Mouse (Mus musculus) liver, embryonic 14.5 days (tissue): ENCODE results near the gene Vip. TPM values are rescaled to one million over a fixed set of nuclear protein-coding genes. Genes with fewer than 3 reads are reported as not detected.
A peak's percentile ranks its signal among the peaks of the same experiment; 100 is the strongest.

ENCODE experiments used
- ATAC-seq: fragments of 200-750 bp; cut with Nextera tagmentation; 2 replicates; pipeline ENCODE4 v1.8.0; 2017; ENCODE audit warnings: moderate number of reproducible peaks, mild to moderate bottlenecking, moderate library complexity; ENCODE audit not compliant: insufficient read depth
- DNase-seq, 3 experiments: peaks; one replicate each; pipeline ENCODE4 v3.0.0-alpha.2; 2012 to 2013; ENCODE audit warnings: low read depth in 3 of 3, low spot score in 3 of 3
- H3K27ac ChIP-seq: fragments of 300-500 bp; sonication (generic); 2 replicates; pipeline ENCODE4 v1.5.1; 2014; ENCODE audit warnings: moderate library complexity, mild to moderate bottlenecking, control low read depth, inconsistent platforms
- H3K27me3 ChIP-seq: fragments of 300-500 bp; sonication (generic); 2 replicates; pipeline ENCODE4 v1.6.1; 2014; ENCODE audit warnings: mild to moderate bottlenecking, low read length, moderate library complexity; ENCODE audit not compliant: control insufficient read depth, insufficient read depth
- H3K36me3 ChIP-seq: fragments of 300-500 bp; sonication (generic); replicated peaks from 2 replicates; pipeline ENCODE4 v1.6.1; 2014; ENCODE audit warnings: low read depth; ENCODE audit not compliant: control insufficient read depth, insufficient read depth
- H3K4me1 ChIP-seq, 2 experiments: fragments of 200-500 bp in 1 of 2; fragments of 300-500 bp in 1 of 2; sonication (generic) in 1 of 2; replicated peaks; 2 replicates each; pipeline ENCODE4 v1.6.1; 2012 to 2014; ENCODE audit warnings: antibody characterized with exemption in 1 of 2, inconsistent platforms in 1 of 2, low read length in 1 of 2; ENCODE audit not compliant: control insufficient read depth in 2 of 2, insufficient read depth in 2 of 2
- H3K4me2 ChIP-seq: fragments of 300-500 bp; sonication (generic); 2 replicates; pipeline ENCODE4 v1.6.1; 2014; ENCODE audit warnings: low read depth, mild to moderate bottlenecking, control low read depth, moderate library complexity
- H3K4me3 ChIP-seq, 2 experiments: fragments of 200-500 bp in 1 of 2; fragments of 300-500 bp in 1 of 2; sonication (generic) in 1 of 2; 2 replicates each; pipeline ENCODE4 v1.5.1; 2012 to 2014; ENCODE audit warnings: low read depth in 2 of 2, low read length in 2 of 2, mild to moderate bottlenecking in 2 of 2, control low read depth in 1 of 2, inconsistent platforms in 1 of 2, moderate library complexity in 1 of 2; ENCODE audit not compliant: insufficient read depth in 1 of 2
- H3K9ac ChIP-seq: fragments of 300-500 bp; sonication (generic); replicated peaks from 2 replicates; pipeline ENCODE4 v1.6.1; 2014; ENCODE audit warnings: mild to moderate bottlenecking, control low read depth, moderate library complexity
- H3K9me3 ChIP-seq: fragments of 300-500 bp; sonication (generic); 2 replicates; pipeline ENCODE4 v1.6.1; 2016; ENCODE audit warnings: low read length, mixed read lengths; ENCODE audit not compliant: control insufficient read depth
- CTCF ChIP-seq: IDR thresholded peaks from 2 replicates; pipeline ENCODE4 v1.5.1; 2016; ENCODE audit warnings: antibody characterized with exemption, low read depth, control low read depth
- EP300 ChIP-seq: IDR thresholded peaks from 2 replicates; pipeline ENCODE4 v1.6.1; 2016; ENCODE audit warnings: antibody characterized with exemption, low read depth
- WGBS: fragments of 180-500 bp; shearing (Covaris S2); extraction: QIAGEN DNeasy Blood & Tissue Kit; methylation state at CpG from one replicate; pipeline ENCODE4 v1.1.7; 2014; ENCODE audit not compliant: insufficient replicate concordance; 5-methylcytosine and 5-hydroxymethylcytosine counted together
- polyA plus RNA-seq, 2 experiments: library from polyadenylated mRNA; depleted of rRNA in 1 of 2; stranded (reverse) in 1 of 2; unstranded in 1 of 2; fragments of >200 nt; fragmentation: Nextera tagmentation in 1 of 2; extraction: Ambion mirVana in 1 of 2; gene quantifications; 2 replicates each; pipeline versions ENCODE4 v1.2.1 to v1.2.3; 2012 to 2014

Gene Vip
- polyA plus RNA-seq, 2 experiments: not detected

DNA sequence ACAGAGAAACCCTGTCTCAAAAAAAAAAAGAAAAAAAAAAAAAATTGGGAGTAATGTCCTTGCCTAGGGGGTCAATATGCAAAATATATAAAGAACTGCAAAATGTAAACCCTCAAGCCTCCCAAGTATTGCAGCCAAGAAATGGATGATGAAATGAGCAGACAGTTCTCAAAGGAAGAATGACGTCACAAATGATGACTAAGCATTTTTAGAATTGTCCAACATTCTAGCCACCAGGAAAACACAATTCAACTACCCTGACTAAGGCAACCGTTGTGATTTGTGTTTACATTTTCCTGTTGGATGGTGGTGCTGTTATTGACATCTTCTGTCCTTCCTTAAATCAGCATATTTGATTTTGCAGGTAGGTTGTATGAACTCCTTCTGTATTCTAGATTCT, 42.3 kb downstream of the Vip start:
- H3K4me2 ChIP-seq: no peak overlapping the region

DNA sequence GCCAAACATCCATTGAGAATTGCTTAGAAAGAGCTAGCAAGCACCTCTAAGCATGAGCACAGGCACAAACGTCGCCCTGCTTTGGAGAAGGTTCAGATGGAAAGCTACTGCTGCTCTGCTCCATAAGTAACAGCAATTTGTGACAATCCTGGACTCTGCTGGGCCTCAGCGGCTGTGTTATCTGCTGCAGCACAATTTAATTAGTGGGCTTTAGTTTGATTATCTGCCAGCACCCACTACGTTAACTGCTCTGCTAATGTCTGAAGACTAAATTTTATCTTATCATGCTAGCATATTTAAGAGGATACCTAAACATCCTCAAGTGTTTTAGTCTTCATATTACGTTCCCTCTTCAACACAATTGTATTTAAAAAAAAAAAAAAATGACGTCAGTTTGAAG, 46.6 kb downstream of the Vip start:
- TF ChIP-seq EP300: peak; percentile 65
- no peak for TF ChIP-seq CTCF
- Histone ChIP-seq H3K27ac (no peak overlapping the region), H3K9me3 (no peaks in the 10 kb centered on the region), H3K4me2 (peak overlapping the region; percentile 19), H3K27me3 (no peaks in the 10 kb centered on the region), H3K4me1 (peaks cover 0 to 13% of the 10 kb centered on the region in 2 experiments; a peak in 1 of 4 replicates), H3K36me3 (no peaks in the 10 kb centered on the region), H3K9ac (no peak overlapping the region), H3K4me3 (no peak overlapping the region)
- ATAC-seq (peak; percentile 91), DNase-seq (peak; percentile 7 to 34 (median 27))
- WGBS: 21% methylated on average over 6 of the region's 6 CpGs

More for the DNA sequence above, 42.3 kb downstream of the Vip start:
- Histone ChIP-seq H3K4me1 (peaks cover 0 to 8% of the 10 kb centered on the region in 2 experiments; a peak in 1 of 4 replicates), H3K27ac (no peak overlapping the region), H3K9me3 (no peaks in the 10 kb centered on the region), H3K36me3 (no peaks in the 10 kb centered on the region), H3K27me3 (no peaks in the 10 kb centered on the region), H3K4me3 (no peak overlapping the region), H3K9ac (no peak overlapping the region)
- ATAC-seq (no peak), DNase-seq (no peak)
- 47% methylated on average over 2 of the region's 2 CpGs for WGBS
- no peak for TF ChIP-seq EP300
- no peak for TF ChIP-seq CTCF

DNA sequence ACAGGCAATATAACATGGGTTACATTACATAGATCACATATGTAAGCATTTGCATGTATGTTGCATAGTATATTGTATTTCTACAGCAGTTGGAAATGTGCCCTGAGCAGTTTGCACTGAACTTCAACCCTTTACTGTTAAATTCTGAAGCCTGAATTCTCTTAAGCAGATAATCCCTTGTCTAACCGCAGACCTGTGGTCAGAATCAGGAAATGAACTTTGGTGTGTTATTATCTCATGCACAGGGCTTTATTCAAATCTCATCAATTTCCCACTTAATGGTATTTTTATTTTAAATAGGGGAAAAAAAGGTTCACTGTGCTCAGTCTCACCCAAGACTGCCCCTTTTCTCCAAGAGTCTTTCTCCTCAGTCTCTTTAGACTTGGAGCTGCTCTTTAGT, 55.3 kb downstream of the Vip start:
- no peak overlapping the region for H3K4me3 ChIP-seq
- TF ChIP-seq EP300 (no peak), CTCF (no peak)
- H3K4me2 ChIP-seq: no peak overlapping the region
- H3K9me3 ChIP-seq: no peaks in the 10 kb centered on the region
- H3K27ac ChIP-seq: no peak overlapping the region
- no peak overlapping the region for H3K9ac ChIP-seq
- H3K4me1 ChIP-seq: no peaks in the 10 kb centered on the region
- ATAC-seq (no peak), DNase-seq (no peak)
- 5% methylated on average over 1 of the region's 1 CpGs for WGBS
- H3K27me3 ChIP-seq: no peaks in the 10 kb centered on the region
- H3K36me3 ChIP-seq: no peaks in the 10 kb centered on the region

Other genes with a start within 250 kb of the Vip start
- 2.6 and 3.1 TPM in 2 replicates for gene Syne1, start 87.7 kb upstream of the Vip start, polyA plus RNA-seq (2012; rRNA removed)
- 3.1 and 3.6 TPM in 2 replicates for gene Syne1, start 87.7 kb upstream of the Vip start, polyA plus RNA-seq (2014; fragmentation: Nextera tagmentation; extraction: Ambion mirVana)
- gene Myct1, start 45.4 kb upstream of the Vip start, polyA plus RNA-seq (2012; rRNA removed): 0.86 and 1.0 TPM in 2 replicates
- gene Myct1, start 45.4 kb upstream of the Vip start, polyA plus RNA-seq (2014; fragmentation: Nextera tagmentation; extraction: Ambion mirVana): 1.6 and 2.0 TPM in 2 replicates
- gene Fbxo5, start 166.4 kb downstream of the Vip start, polyA plus RNA-seq (2012; rRNA removed): 22.7 and 40.2 TPM in 2 replicates
- gene Fbxo5, start 166.4 kb downstream of the Vip start, polyA plus RNA-seq (2014; fragmentation: Nextera tagmentation; extraction: Ambion mirVana): 90.4 and 94.5 TPM in 2 replicates
- 1.1 and 2.6 TPM in 2 replicates for gene Mtrf1l, start 184.7 kb downstream of the Vip start, polyA plus RNA-seq (2012; rRNA removed)
- 5.3 and 7.2 TPM in 2 replicates for gene Mtrf1l, start 184.7 kb downstream of the Vip start, polyA plus RNA-seq (2014; fragmentation: Nextera tagmentation; extraction: Ambion mirVana)